Mouse (Mus musculus): ENCODE data around the gene Hspb6.

GRCm38 (mm10) chr7:30572969-30573368 lies 21.0 kb downstream of the Hspb6 start:
- TF ChIP-seq POLR2A (IDR thresholded peaks at IDR 0.05; ENCODE audit: borderline replicate concordance, extremely low read depth, low read depth, low read length) (no peak), CTCF (IDR thresholded peaks at IDR 0.05; ENCODE audit: insufficient read depth, low read length) (no peak)

Measured in lung, adult 2 months (tissue).